Mouse (Mus musculus): ENCODE results near the gene Cnot1. TPM values are rescaled to one million over a fixed set of nuclear protein-coding genes. Genes with fewer than 3 reads are reported as not detected.
A peak's percentile ranks its signal among the peaks of the same experiment; 100 is the strongest.

The Cnot1 gene
- polyA plus RNA-seq, 1 experiment: 231 TPM

GRCm38 (mm10) chr8:95696661-95697060, 110.6 kb downstream of the Cnot1 start:
- H3K4me1 ChIP-seq (ENCODE audit: control insufficient read depth, insufficient read depth, low read length): peaks cover 71% of the 10 kb centered on the region
- no peak for TF ChIP-seq CTCF (IDR thresholded peaks at IDR 0.05; ENCODE audit: insufficient read depth, low read depth, low read length)
- TF ChIP-seq POLR2A (IDR thresholded peaks at IDR 0.05; ENCODE audit: insufficient read depth, low read depth, low read length): no peak
- 33% methylated on average over 7 of the region's 8 CpGs for WGBS
- H3K27ac ChIP-seq (ENCODE audit: insufficient read depth, low read depth, low read length): peak overlapping the region; percentile 95
- H3K4me3 ChIP-seq (ENCODE audit: insufficient read depth, low read depth, low read length): no peak overlapping the region

GRCm38 (mm10) chr8:95694631-95695030, 112.6 kb downstream of the Cnot1 start:
- TF ChIP-seq POLR2A (IDR thresholded peaks at IDR 0.05; ENCODE audit: insufficient read depth, low read depth, low read length) (no peak), CTCF (IDR thresholded peaks at IDR 0.05; ENCODE audit: insufficient read depth, low read depth, low read length) (no peak)
- Histone ChIP-seq H3K4me1 (ENCODE audit: control insufficient read depth, insufficient read depth, low read length) (peaks cover 62% of the 10 kb centered on the region), H3K4me3 (ENCODE audit: insufficient read depth, low read depth, low read length) (peak overlapping the region; percentile 10), H3K27ac (ENCODE audit: insufficient read depth, low read depth, low read length) (peak overlapping the region; percentile 95)
- 12% methylated on average over 6 of the region's 6 CpGs for WGBS

GRCm38 (mm10) chr8:95690929-95691541, 116.2 kb downstream of the Cnot1 start:
- H3K4me3 ChIP-seq (ENCODE audit: insufficient read depth, low read depth, low read length): no peak overlapping the region
- 56% methylated on average over 13 of the region's 13 CpGs for WGBS
- H3K27ac ChIP-seq (ENCODE audit: insufficient read depth, low read depth, low read length): peak overlapping the region; percentile 64
- TF ChIP-seq CTCF (IDR thresholded peaks at IDR 0.05; ENCODE audit: insufficient read depth, low read depth, low read length) (no peak), POLR2A (IDR thresholded peaks at IDR 0.05; ENCODE audit: insufficient read depth, low read depth, low read length) (no peak)
- peaks cover 58% of the 10 kb centered on the region for H3K4me1 ChIP-seq (ENCODE audit: control insufficient read depth, insufficient read depth, low read length)

GRCm38 (mm10) chr8:95688073-95688672, 119.1 kb downstream of the Cnot1 start:
- Histone ChIP-seq H3K4me1 (ENCODE audit: control insufficient read depth, insufficient read depth, low read length) (peaks cover 59% of the 10 kb centered on the region), H3K27ac (ENCODE audit: insufficient read depth, low read depth, low read length) (no peak overlapping the region; the same call in 1 of the 2 replicates), H3K4me3 (ENCODE audit: insufficient read depth, low read depth, low read length) (no peak overlapping the region)
- TF ChIP-seq POLR2A (IDR thresholded peaks at IDR 0.05; ENCODE audit: insufficient read depth, low read depth, low read length) (no peak), CTCF (IDR thresholded peaks at IDR 0.05; ENCODE audit: insufficient read depth, low read depth, low read length) (no peak)
- 24% methylated on average over 10 of the region's 10 CpGs for WGBS

GRCm38 (mm10) chr8:95678024-95678611, 129.1 kb downstream of the Cnot1 start:
- 1% methylated on average over 62 of the region's 70 CpGs for WGBS
- Histone ChIP-seq H3K27ac (ENCODE audit: insufficient read depth, low read depth, low read length) (peak overlapping the region; percentile 88), H3K4me3 (ENCODE audit: insufficient read depth, low read depth, low read length) (peak overlapping the region; percentile 74), H3K4me1 (ENCODE audit: control insufficient read depth, insufficient read depth, low read length) (peaks cover 44% of the 10 kb centered on the region)
- TF ChIP-seq CTCF (IDR thresholded peaks at IDR 0.05; ENCODE audit: insufficient read depth, low read depth, low read length) (no peak), POLR2A (IDR thresholded peaks at IDR 0.05; ENCODE audit: insufficient read depth, low read depth, low read length) (peak; percentile 52; the same call in 1 of the 2 replicates)

GRCm38 (mm10) chr8:95677591-95678023, 129.7 kb downstream of the Cnot1 start:
- peaks cover 49% of the 10 kb centered on the region for H3K4me1 ChIP-seq (ENCODE audit: control insufficient read depth, insufficient read depth, low read length)
- peak overlapping the region; percentile 74 for H3K4me3 ChIP-seq (ENCODE audit: insufficient read depth, low read depth, low read length)
- no peak for TF ChIP-seq POLR2A (IDR thresholded peaks at IDR 0.05; ENCODE audit: insufficient read depth, low read depth, low read length)
- no peak for TF ChIP-seq CTCF (IDR thresholded peaks at IDR 0.05; ENCODE audit: insufficient read depth, low read depth, low read length)
- peak overlapping the region; percentile 43 for H3K27ac ChIP-seq (ENCODE audit: insufficient read depth, low read depth, low read length)
- WGBS: 2% methylated on average over 47 of the region's 48 CpGs

- TF ChIP-seq CTCF (IDR thresholded peaks at IDR 0.05; ENCODE audit: insufficient read depth, low read depth, low read length) (no peak), POLR2A (IDR thresholded peaks at IDR 0.05; ENCODE audit: insufficient read depth, low read depth, low read length) (no peak)
- Histone ChIP-seq H3K27ac (ENCODE audit: insufficient read depth, low read depth, low read length) (peak within 1 kb of the TSS; percentile 43), H3K4me3 (ENCODE audit: insufficient read depth, low read depth, low read length) (peak within 1 kb of the TSS; percentile 74), H3K4me1 (ENCODE audit: control insufficient read depth, insufficient read depth, low read length) (peaks cover 45% of the 10 kb centered on the region)
- 63% methylated on average over 9 of the region's 9 CpGs for WGBS
Measured at GRCm38 (mm10) chr8:95676631-95677030, 130.6 kb downstream of the Cnot1 start, which contains the start of gene Ndrg4. Ndrg4 (plus strand) TSS chr8:95676980.

- Histone ChIP-seq H3K4me3 (ENCODE audit: insufficient read depth, low read depth, low read length) (no peak overlapping the region), H3K27ac (ENCODE audit: insufficient read depth, low read depth, low read length) (0 out of 2 replicates have a peak overlapping the region, but pooled peaks have one; percentile 8), H3K4me1 (ENCODE audit: control insufficient read depth, insufficient read depth, low read length) (peaks cover 39% of the 10 kb centered on the region)
- no peak for TF ChIP-seq CTCF (IDR thresholded peaks at IDR 0.05; ENCODE audit: insufficient read depth, low read depth, low read length)
- TF ChIP-seq POLR2A (IDR thresholded peaks at IDR 0.05; ENCODE audit: insufficient read depth, low read depth, low read length): no peak
- 66% methylated on average over 5 of the region's 5 CpGs for WGBS
Measured at GRCm38 (mm10) chr8:95672811-95673210, 134.5 kb downstream of the Cnot1 start.

GRCm38 (mm10) chr8:95671861-95672260, 135.4 kb downstream of the Cnot1 start:
- TF ChIP-seq POLR2A (IDR thresholded peaks at IDR 0.05; ENCODE audit: insufficient read depth, low read depth, low read length) (no peak), CTCF (IDR thresholded peaks at IDR 0.05; ENCODE audit: insufficient read depth, low read depth, low read length) (no peak)
- no peak overlapping the region for H3K27ac ChIP-seq (ENCODE audit: insufficient read depth, low read depth, low read length)
- peaks cover 30% of the 10 kb centered on the region for H3K4me1 ChIP-seq (ENCODE audit: control insufficient read depth, insufficient read depth, low read length)
- no peak overlapping the region for H3K4me3 ChIP-seq (ENCODE audit: insufficient read depth, low read depth, low read length)
- 84% methylated on average over 6 of the region's 6 CpGs for WGBS

Data from olfactory bulb, adult 2 months (tissue).